Mouse (Mus musculus): Measurements from ENCODE around the gene Crygf. TPM values are rescaled to one million over a fixed set of nuclear protein-coding genes. Genes with fewer than 3 reads are reported as not detected.
"Not testable (repeated sequence)": the region's sequence is repeated elsewhere in the genome, so short reads cannot be mapped to it uniquely, and the experiment has no call there.

Gene Crygf
- polyA plus RNA-seq (2015; fragmentation: Nextera tagmentation; extraction: Ambion mirVana): not detected in 2 replicates

GRCm38 (mm10) chr1:65926294-65926693 is at the start of gene Crygf:
Gene Crygf, plus strand, starts transcription at chr1:65926520.
- 70% methylated on average over 4 of the region's 4 CpGs for WGBS
- Histone ChIP-seq H3K27ac (ENCODE audit: low read length) (no peak within 1 kb of the TSS), H3K27me3 (ENCODE audit: control insufficient read depth, insufficient read depth, low read length) (no peaks in the 10 kb centered on the region), H3K9me3 (replicated peaks; ENCODE audit: control insufficient read depth, low read length) (no peaks in the 10 kb centered on the region), H3K9ac (ENCODE audit: low read length) (no peak within 1 kb of the TSS), H3K36me3 (ENCODE audit: control insufficient read depth, insufficient read depth) (no peaks in the 10 kb centered on the region), H3K4me1 (ENCODE audit: control insufficient read depth, insufficient read depth, low read length) (no peaks in the 10 kb centered on the region), H3K4me2 (ENCODE audit: low read depth, low read length) (no peak within 1 kb of the TSS), H3K4me3 (ENCODE audit: low read length) (no peak within 1 kb of the TSS)
- no peak for ATAC-seq (replicated peaks; ENCODE audit: extremely low read depth, insufficient read depth, low FRiP score)

GRCm38 (mm10) chr1:65925361-65926210 is 734 bp upstream of the Crygf start:
- 41% methylated on average over 6 of the region's 6 CpGs for WGBS
- H3K27ac ChIP-seq (ENCODE audit: low read length): no peak overlapping the region
- H3K4me3 ChIP-seq (ENCODE audit: low read length): no peak overlapping the region
- ATAC-seq (replicated peaks; ENCODE audit: extremely low read depth, insufficient read depth, low FRiP score): no peak
- no peaks in the 10 kb centered on the region for H3K9me3 ChIP-seq (replicated peaks; ENCODE audit: control insufficient read depth, low read length)
- no peak overlapping the region for H3K9ac ChIP-seq (ENCODE audit: low read length)
- H3K4me1 ChIP-seq (ENCODE audit: control insufficient read depth, insufficient read depth, low read length): no peaks in the 10 kb centered on the region
- no peaks in the 10 kb centered on the region for H3K27me3 ChIP-seq (ENCODE audit: control insufficient read depth, insufficient read depth, low read length)
- H3K36me3 ChIP-seq (ENCODE audit: control insufficient read depth, insufficient read depth): no peaks in the 10 kb centered on the region
- no peak overlapping the region for H3K4me2 ChIP-seq (ENCODE audit: low read depth, low read length)

DNA sequence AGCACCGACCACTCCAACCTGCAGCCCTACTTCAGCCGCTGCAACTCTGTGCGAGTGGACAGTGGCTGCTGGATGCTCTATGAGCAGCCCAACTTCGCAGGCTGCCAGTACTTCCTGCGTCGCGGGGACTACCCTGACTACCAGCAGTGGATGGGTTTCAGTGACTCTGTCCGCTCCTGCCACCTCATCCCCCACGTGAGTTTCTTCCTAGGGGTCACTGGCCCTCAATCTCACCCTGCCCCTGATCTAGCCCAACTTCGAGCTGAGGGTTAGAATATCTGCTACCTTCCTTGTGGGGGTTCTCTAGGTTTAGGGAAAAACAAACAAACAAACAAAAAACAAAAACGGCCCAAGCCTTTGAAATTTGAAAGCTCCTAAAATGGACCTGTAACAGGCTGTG is 376 bp downstream of the Crygf start:
- H3K4me1 ChIP-seq (ENCODE audit: control insufficient read depth, insufficient read depth, low read length); H3K36me3 ChIP-seq (ENCODE audit: control insufficient read depth, insufficient read depth); H3K27ac ChIP-seq (ENCODE audit: low read length); H3K9me3 ChIP-seq (replicated peaks; ENCODE audit: control insufficient read depth, low read length); H3K27me3 ChIP-seq (ENCODE audit: control insufficient read depth, insufficient read depth, low read length); ATAC-seq (replicated peaks; ENCODE audit: extremely low read depth, insufficient read depth, low FRiP score); H3K4me2 ChIP-seq (ENCODE audit: low read depth, low read length); H3K4me3 ChIP-seq (ENCODE audit: low read length); H3K9ac ChIP-seq (ENCODE audit: low read length): not testable (repeated sequence)
- 75% methylated on average over 11 of the region's 11 CpGs for WGBS

DNA sequence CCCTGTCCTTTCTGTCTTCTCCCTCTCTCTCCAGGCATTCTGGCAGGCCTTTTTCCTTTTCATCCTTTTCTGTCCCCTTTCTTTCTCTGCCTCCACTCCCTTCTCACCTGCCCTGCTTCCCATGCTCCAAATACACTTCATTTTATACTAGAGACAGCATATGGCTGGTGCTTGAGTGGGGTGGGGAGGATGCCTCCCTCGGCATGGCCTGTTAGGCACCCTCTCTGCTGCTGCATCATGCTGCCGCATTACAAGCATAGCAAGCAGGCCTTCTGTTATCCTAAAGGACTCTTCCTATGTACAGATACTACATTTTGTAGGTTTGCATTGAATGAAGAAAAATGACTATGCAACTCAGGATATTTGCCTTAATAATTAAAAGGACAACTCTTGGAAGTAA is 3.7 kb downstream of the Crygf start:
- Histone ChIP-seq H3K4me3 (ENCODE audit: low read length) (no peak overlapping the region), H3K4me1 (ENCODE audit: control insufficient read depth, insufficient read depth, low read length) (no peaks in the 10 kb centered on the region), H3K27ac (ENCODE audit: low read length) (no peak overlapping the region), H3K36me3 (ENCODE audit: control insufficient read depth, insufficient read depth) (no peaks in the 10 kb centered on the region), H3K9me3 (replicated peaks; ENCODE audit: control insufficient read depth, low read length) (no peaks in the 10 kb centered on the region), H3K27me3 (ENCODE audit: control insufficient read depth, insufficient read depth, low read length) (no peaks in the 10 kb centered on the region), H3K4me2 (ENCODE audit: low read depth, low read length) (no peak overlapping the region), H3K9ac (ENCODE audit: low read length) (no peak overlapping the region)
- WGBS: 66% methylated on average over 2 of the region's 2 CpGs
- ATAC-seq (replicated peaks; ENCODE audit: extremely low read depth, insufficient read depth, low FRiP score): no peak

DNA sequence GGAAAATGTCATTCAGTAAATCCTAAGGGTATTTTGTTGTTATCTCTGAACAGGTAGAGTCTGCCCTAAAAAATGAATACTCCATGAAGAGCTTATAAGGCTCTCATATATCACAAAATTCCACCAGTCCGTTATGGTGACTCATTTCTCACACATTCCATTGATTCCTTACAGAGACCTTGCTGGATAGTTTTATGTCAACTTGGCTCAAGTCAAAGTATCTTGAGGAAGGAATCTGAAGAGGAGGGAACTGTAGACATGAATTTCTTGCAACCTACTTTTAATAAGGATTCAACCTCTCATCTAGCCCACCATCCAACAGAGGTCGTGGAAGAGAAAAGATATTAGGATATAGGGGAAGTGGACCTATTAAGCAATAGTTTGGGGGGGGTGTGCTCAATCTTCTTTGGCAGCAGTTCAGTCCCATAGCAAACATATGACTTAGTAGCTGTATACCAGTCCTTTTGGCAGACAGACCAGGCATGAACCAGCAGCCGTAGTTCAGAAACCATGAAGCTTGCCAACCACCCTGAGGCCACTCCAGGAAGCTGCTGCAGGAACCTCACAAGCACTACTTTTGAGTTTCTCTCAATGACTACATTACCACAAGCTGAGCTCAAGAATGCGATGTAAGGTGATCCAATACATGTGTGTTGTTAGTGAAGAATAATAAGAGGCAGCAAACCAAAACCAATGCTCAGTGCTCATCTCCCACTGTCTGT is 5.9 kb downstream of the Crygf start:
- no peak overlapping the region for H3K4me2 ChIP-seq (ENCODE audit: low read depth, low read length)
- H3K9ac ChIP-seq (ENCODE audit: low read length): no peak overlapping the region
- H3K4me3 ChIP-seq (ENCODE audit: low read length): no peak overlapping the region
- H3K9me3 ChIP-seq (replicated peaks; ENCODE audit: control insufficient read depth, low read length): no peaks in the 10 kb centered on the region
- WGBS: 61% methylated on average over 4 of the region's 4 CpGs
- no peak overlapping the region for H3K27ac ChIP-seq (ENCODE audit: low read length)
- H3K27me3 ChIP-seq (ENCODE audit: control insufficient read depth, insufficient read depth, low read length): no peaks in the 10 kb centered on the region
- no peaks in the 10 kb centered on the region for H3K4me1 ChIP-seq (ENCODE audit: control insufficient read depth, insufficient read depth, low read length)
- no peak for ATAC-seq (replicated peaks; ENCODE audit: extremely low read depth, insufficient read depth, low FRiP score)
- H3K36me3 ChIP-seq (ENCODE audit: control insufficient read depth, insufficient read depth): no peaks in the 10 kb centered on the region

Other genes starting within 250 kb of the Crygf start
- 3.4 and 3.8 TPM in 2 replicates for gene Map2, start 248.8 kb downstream of the Crygf start, polyA plus RNA-seq (2015; fragmentation: Nextera tagmentation; extraction: Ambion mirVana)

Data from heart, embryonic 16.5 days (tissue).